Mouse (Mus musculus) forebrain, embryonic 16.5 days (tissue): ENCODE measurements around the gene Ccdc152. TPM values are rescaled to one million over a fixed set of nuclear protein-coding genes. Genes with fewer than 3 reads are reported as not detected.
A peak's percentile ranks its signal among the peaks of the same experiment; 100 is the strongest.

ENCODE experiments used
- ATAC-seq: fragments of 200-750 bp; cut with Nextera tagmentation; 2 replicates; pipeline ENCODE4 v1.8.0; 2017; ENCODE audit warnings: mild to moderate bottlenecking, moderate library complexity
- H3K27ac ChIP-seq: fragments of 300-500 bp; sonication (generic); 2 replicates; pipeline ENCODE4 v1.5.1; 2014; ENCODE audit warnings: low read length, control low read depth
- H3K27me3 ChIP-seq: fragments of 300-500 bp; sonication (generic); replicated peaks from 2 replicates; pipeline ENCODE4 v1.6.1; 2014; ENCODE audit warnings: low read length; ENCODE audit not compliant: control insufficient read depth, insufficient read depth
- H3K36me3 ChIP-seq: fragments of 300-500 bp; sonication (generic); 2 replicates; pipeline ENCODE4 v1.6.1; 2014; ENCODE audit not compliant: control insufficient read depth, insufficient read depth
- H3K4me1 ChIP-seq: fragments of 300-500 bp; sonication (generic); replicated peaks from 2 replicates; pipeline ENCODE4 v1.6.1; 2014; ENCODE audit warnings: low read length; ENCODE audit not compliant: control insufficient read depth, insufficient read depth
- H3K4me2 ChIP-seq: fragments of 300-500 bp; sonication (generic); 2 replicates; pipeline ENCODE4 v1.6.1; 2014; ENCODE audit warnings: mild to moderate bottlenecking, low read length, control low read depth
- H3K4me3 ChIP-seq: fragments of 300-500 bp; sonication (generic); replicated peaks from 2 replicates; pipeline ENCODE4 v1.5.1; 2014; ENCODE audit warnings: mild to moderate bottlenecking, low read length, control low read depth
- H3K9ac ChIP-seq: fragments of 300-500 bp; sonication (generic); replicated peaks from 2 replicates; pipeline ENCODE4 v1.6.1; 2014; ENCODE audit warnings: low read depth, low read length, control low read depth
- H3K9me3 ChIP-seq: fragments of 300-500 bp; sonication (generic); 2 replicates; pipeline ENCODE4 v1.6.1; 2016; ENCODE audit warnings: low read length; ENCODE audit not compliant: control insufficient read depth
- whole genome bisulfite sequencing: fragments of 180-500 bp; shearing (Covaris S2); extraction: QIAGEN DNeasy Blood & Tissue Kit; methylation state at CpG from one replicate; pipeline ENCODE4 v1.1.7; 2014; 5-methylcytosine and 5-hydroxymethylcytosine counted together
- polyA plus RNA-seq: library from polyadenylated mRNA; unstranded; fragments of >200 nt; fragmentation: Nextera tagmentation; extraction: Ambion mirVana; gene quantifications from 2 replicates; pipeline ENCODE4 v1.2.1, GENCODE M21; 2015

The Ccdc152 gene
- polyA plus RNA-seq = 0.20 TPM in 1 of 2 replicates, not detected in the other

DNA sequence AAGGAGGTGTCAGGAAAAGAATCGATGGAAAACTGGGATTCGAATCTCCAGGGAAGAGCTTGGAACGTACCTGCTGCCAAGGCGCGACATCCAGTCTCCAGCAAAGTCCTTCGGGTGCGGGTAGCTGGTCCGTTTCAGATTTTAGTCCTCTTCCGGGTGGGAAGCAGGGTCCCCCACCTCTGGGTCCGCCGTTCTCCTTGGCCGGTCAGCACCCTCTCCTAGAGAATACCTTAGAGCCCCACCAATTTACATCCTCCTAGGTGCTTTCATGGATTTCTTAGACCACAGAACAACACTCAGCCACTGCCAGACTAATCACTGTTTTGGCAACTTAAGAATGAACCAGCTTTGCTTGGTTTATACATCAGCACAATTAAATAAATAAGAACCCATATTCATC lies at the start of gene Ccdc152:
Gene Ccdc152, minus strand, starts transcription at position 101 of the 400 bp plus-strand sequence.
- 91% methylated on average over 12 of the region's 12 CpGs for WGBS
- H3K4me3 ChIP-seq = no peak within 1 kb of the TSS
- no peak within 1 kb of the TSS for H3K27ac ChIP-seq
- no peak for ATAC-seq
- no peaks in the 10 kb centered on the region for H3K36me3 ChIP-seq
- H3K4me2 ChIP-seq = no peak within 1 kb of the TSS
- H3K9me3 ChIP-seq = no peaks in the 10 kb centered on the region
- H3K27me3 ChIP-seq = no peaks in the 10 kb centered on the region
- H3K4me1 ChIP-seq = no peaks in the 10 kb centered on the region
- no peak within 1 kb of the TSS for H3K9ac ChIP-seq

DNA sequence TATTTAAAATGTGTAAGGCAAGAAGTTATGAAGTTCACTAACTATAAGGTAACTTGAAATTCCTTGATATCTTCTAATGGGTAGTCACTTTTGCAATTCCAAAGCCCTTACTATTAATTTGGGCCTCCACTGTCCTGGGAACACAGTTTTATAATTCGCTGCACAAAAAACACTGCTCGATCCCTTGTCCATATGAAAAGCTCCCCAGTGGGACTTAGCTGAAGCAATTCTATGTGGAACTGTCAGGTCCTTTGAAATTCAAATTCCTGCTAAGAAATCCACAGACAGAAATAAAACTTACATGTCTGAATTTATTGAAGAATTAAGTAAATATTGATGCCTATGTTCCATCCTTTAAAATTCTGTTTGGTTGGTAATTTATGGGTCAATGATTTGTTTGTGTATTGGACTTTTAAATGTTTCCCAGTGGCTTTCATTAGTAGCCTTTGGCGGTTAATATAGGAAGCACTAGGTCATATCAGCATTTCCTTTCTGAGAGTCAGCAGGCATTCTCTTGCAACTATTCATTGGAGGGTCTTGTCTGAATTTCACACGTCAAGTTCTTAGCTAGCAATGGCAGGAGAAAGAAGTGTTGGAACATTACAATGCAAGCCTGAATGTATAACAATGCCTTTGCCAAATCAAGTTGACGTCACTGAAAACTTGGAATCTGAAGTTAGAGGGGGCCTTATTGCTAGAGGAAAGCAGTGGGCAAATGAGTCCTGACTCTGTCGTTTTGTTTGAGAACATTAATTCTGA lies 46.2 kb upstream of the Ccdc152 start:
- Histone ChIP-seq H3K27me3 (no peaks in the 10 kb centered on the region), H3K4me1 (no peaks in the 10 kb centered on the region), H3K4me3 (no peak overlapping the region), H3K36me3 (no peaks in the 10 kb centered on the region), H3K9ac (no peak overlapping the region), H3K9me3 (no peaks in the 10 kb centered on the region), H3K4me2 (no peak overlapping the region), H3K27ac (no peak overlapping the region)
- 36% methylated on average over 6 of the region's 6 CpGs for WGBS
- no peak for ATAC-seq

DNA sequence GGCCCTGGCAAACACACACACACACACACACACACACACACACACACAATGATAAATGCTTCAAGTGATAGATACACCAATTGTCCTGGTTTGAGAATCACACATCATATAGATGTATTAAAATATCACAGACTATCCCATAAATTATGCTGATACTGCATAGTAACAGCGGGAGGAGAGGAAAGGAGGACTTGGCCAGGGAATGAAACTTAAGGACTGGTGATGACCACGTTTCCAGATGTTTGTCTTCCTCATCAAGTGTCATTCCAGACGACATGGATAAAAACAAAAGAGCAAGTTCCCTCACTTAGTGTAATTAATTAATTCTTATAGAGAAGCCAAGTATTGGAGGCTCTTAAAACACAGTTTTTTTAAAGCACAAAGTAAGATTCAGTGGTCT lies 43.4 kb upstream of the Ccdc152 start:
- Histone ChIP-seq H3K9ac (no peak overlapping the region), H3K27ac (no peak overlapping the region), H3K4me2 (no peak overlapping the region), H3K4me1 (no peaks in the 10 kb centered on the region), H3K9me3 (no peaks in the 10 kb centered on the region), H3K4me3 (no peak overlapping the region), H3K27me3 (no peaks in the 10 kb centered on the region), H3K36me3 (no peaks in the 10 kb centered on the region)
- no peak for ATAC-seq
- 76% methylated on average over 3 of the region's 3 CpGs for WGBS

GRCm38 (mm10) chr15:3344555-3344954 lies 41.2 kb upstream of the Ccdc152 start:
- WGBS = 69% methylated on average over 4 of the region's 4 CpGs
- Histone ChIP-seq H3K36me3 (no peaks in the 10 kb centered on the region), H3K4me1 (no peaks in the 10 kb centered on the region), H3K9me3 (no peaks in the 10 kb centered on the region), H3K27ac (no peak overlapping the region), H3K27me3 (no peaks in the 10 kb centered on the region), H3K4me2 (no peak overlapping the region), H3K4me3 (no peak overlapping the region), H3K9ac (no peak overlapping the region)
- ATAC-seq = peak; percentile 55; the same call in 1 of the 2 replicates

- 81% methylated on average over 4 of the region's 4 CpGs for WGBS
- no peaks in the 10 kb centered on the region for H3K9me3 ChIP-seq
- no peak overlapping the region for H3K4me2 ChIP-seq
- H3K27me3 ChIP-seq = no peaks in the 10 kb centered on the region
- no peak overlapping the region for H3K9ac ChIP-seq
- no peak overlapping the region for H3K27ac ChIP-seq
- no peaks in the 10 kb centered on the region for H3K4me1 ChIP-seq
- no peak overlapping the region for H3K4me3 ChIP-seq
- no peaks in the 10 kb centered on the region for H3K36me3 ChIP-seq
- ATAC-seq = peak; percentile 54; the same call in 1 of the 2 replicates
These were observed 38.7 kb upstream of the Ccdc152 start for GRCm38 (mm10) chr15:3341806-3342582.

DNA sequence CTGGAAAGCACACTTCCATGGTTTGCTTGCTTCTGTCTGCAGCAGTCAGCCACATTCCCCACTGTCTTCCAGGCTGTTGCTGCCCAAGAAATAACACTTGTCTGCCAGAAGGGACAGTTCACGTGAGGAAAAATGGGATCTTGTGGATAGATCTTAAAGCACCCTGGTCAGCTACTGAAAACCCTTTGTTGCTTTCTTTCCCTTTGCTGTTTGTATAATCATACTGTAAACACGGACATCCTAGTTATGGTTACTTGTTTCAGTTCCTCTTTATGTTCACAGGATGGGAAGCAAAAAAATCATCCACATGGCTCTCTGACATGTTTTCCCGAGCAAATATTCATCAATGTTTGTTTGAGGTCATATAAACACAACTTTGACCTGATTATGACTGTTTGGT lies 36.5 kb upstream of the Ccdc152 start:
- Histone ChIP-seq H3K27ac (no peak overlapping the region), H3K36me3 (no peaks in the 10 kb centered on the region), H3K4me3 (no peak overlapping the region), H3K9ac (no peak overlapping the region), H3K9me3 (no peaks in the 10 kb centered on the region), H3K27me3 (no peaks in the 10 kb centered on the region), H3K4me2 (no peak overlapping the region), H3K4me1 (no peaks in the 10 kb centered on the region)
- ATAC-seq = no peak
- WGBS = 88% methylated on average over 3 of the region's 3 CpGs

DNA sequence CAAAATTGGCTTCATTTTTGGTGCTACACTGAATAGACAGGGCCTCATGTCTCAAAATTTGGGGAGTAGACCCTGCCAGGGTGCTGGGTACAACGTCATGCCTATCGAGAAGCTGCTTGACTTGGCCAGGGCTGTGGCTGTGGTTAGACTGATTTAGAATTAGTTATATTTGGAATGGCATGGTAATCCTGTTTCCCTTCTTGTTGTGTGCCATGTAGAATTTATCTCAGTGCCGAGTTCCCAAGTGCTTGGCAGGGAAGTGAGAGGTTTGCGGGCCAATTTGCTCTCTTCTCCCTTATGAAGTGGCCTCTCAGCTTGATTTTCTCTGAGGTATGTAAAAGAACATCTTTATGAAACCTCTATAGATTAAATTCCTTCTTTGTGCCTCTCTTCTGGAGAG lies 29.2 kb upstream of the Ccdc152 start:
- no peaks in the 10 kb centered on the region for H3K27me3 ChIP-seq
- H3K4me1 ChIP-seq = no peaks in the 10 kb centered on the region
- H3K9me3 ChIP-seq = no peaks in the 10 kb centered on the region
- WGBS = 87% methylated on average over 4 of the region's 4 CpGs
- H3K27ac ChIP-seq = no peak overlapping the region
- no peaks in the 10 kb centered on the region for H3K36me3 ChIP-seq
- H3K4me3 ChIP-seq = no peak overlapping the region
- no peak overlapping the region for H3K4me2 ChIP-seq
- no peak for ATAC-seq
- no peak overlapping the region for H3K9ac ChIP-seq

DNA sequence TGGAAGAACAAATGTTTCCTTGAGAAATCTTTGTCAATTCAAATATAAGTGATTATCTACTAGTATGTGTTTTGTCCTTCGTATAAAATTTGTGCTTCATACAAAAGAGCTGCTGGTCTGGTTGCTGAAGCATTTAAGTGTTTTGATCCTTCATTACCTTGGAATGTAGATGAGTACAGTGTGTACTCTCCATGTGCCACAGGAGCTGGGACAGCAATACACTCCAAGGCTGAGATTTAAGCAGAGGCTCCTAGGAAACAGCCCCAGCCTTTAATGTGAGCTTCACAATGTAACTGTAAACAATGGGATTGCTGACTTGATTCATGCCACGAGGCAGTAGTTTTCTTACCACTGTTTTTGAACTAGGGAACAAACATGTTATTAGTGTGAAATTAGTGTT lies 28.5 kb upstream of the Ccdc152 start:
- no peak overlapping the region for H3K9ac ChIP-seq
- ATAC-seq = no peak
- H3K27me3 ChIP-seq = no peaks in the 10 kb centered on the region
- no peak overlapping the region for H3K4me2 ChIP-seq
- WGBS = 70% methylated on average over 2 of the region's 2 CpGs
- H3K9me3 ChIP-seq = no peaks in the 10 kb centered on the region
- H3K4me1 ChIP-seq = no peaks in the 10 kb centered on the region
- H3K4me3 ChIP-seq = no peak overlapping the region
- no peaks in the 10 kb centered on the region for H3K36me3 ChIP-seq
- H3K27ac ChIP-seq = no peak overlapping the region

GRCm38 (mm10) chr15:3330291-3330690 lies 27.0 kb upstream of the Ccdc152 start:
- ATAC-seq = no peak
- H3K4me3 ChIP-seq = no peak overlapping the region
- no peak overlapping the region for H3K9ac ChIP-seq
- H3K27ac ChIP-seq = no peak overlapping the region
- no peaks in the 10 kb centered on the region for H3K4me1 ChIP-seq
- no peak overlapping the region for H3K4me2 ChIP-seq
- H3K36me3 ChIP-seq = no peaks in the 10 kb centered on the region
- no peaks in the 10 kb centered on the region for H3K9me3 ChIP-seq
- 78% methylated on average over 1 of the region's 1 CpGs for WGBS
- no peaks in the 10 kb centered on the region for H3K27me3 ChIP-seq
